Mouse (Mus musculus): ENCODE results near the gene Dok1.

Dok1 gene

DNA sequence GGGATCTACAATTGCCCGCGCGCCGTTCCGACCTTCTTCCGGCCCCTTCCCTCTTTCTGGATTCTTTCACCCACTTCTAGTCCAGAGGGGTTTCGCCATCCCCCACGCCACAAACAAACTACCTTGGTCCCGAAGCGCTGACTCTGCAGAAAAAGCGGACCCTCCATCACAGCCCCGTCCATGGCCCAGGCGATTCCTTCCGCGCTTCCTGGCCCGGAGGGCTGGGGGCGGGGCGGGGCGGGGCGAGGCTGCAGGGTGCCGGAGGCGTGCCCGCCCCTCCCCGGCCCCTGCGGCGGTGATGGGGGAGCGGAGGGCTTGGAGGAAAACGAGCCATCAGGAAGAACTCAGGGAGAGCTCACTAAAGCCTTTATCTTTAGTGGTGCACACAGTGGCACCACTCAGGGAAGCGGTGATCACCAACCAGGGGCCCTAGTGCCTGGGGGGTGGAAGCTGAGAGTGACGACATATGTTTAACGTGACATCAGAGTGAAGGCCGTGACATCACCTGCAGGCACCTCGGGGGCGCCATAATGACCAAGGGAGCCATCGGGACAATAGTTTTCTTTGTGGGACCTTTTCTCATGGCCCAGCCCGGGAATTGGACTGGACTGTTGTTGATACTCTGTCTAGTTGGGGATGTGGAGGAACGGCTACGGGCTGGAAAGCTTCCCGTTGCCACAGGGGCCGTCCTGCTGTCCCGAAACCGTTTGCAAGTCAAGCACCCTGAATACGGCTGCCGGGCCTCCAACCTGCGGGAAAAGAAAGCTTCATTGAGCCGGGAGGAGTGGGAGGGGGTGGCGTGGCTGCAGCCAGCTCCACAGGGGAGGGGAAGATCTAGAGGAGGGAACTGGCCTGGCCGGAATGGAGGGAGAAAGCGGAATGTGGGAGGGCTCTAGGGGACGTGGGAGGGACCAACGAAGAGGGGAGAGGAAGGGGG, at the start of gene Dok1, which contains the start of gene Loxl3:
Gene Dok1, minus strand, starts transcription at position 223 of the 937 bp plus-strand sequence.
Gene Loxl3, plus strand, starts transcription at position 925 of the 937 bp plus-strand sequence.
- peak; percentile 68 to 74 for DNase-seq (ENCODE audit: low spot score in 2 of 2)

DNA sequence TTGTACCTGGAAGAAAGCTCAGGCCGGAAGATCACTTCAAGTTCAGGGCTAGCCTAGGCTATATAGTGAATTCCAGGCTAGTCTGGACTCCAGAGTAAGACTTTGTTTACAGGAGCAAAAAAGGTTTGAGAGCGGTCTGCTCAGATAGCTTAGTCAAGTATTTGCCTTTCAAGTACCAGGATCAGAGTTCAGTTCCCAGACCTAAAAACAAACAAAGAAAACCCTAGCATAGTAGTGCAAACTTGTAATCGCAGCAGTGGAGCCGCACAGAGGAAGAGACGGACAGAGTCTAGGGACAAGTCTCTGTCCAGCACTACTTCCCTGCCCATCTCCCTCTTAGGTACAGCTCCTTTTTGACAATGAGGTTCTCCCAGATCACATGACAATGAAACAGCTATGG, 46.9 kb upstream of the Dok1 start:
- DNase-seq (ENCODE audit: low spot score in 2 of 2) = no peak

DNA sequence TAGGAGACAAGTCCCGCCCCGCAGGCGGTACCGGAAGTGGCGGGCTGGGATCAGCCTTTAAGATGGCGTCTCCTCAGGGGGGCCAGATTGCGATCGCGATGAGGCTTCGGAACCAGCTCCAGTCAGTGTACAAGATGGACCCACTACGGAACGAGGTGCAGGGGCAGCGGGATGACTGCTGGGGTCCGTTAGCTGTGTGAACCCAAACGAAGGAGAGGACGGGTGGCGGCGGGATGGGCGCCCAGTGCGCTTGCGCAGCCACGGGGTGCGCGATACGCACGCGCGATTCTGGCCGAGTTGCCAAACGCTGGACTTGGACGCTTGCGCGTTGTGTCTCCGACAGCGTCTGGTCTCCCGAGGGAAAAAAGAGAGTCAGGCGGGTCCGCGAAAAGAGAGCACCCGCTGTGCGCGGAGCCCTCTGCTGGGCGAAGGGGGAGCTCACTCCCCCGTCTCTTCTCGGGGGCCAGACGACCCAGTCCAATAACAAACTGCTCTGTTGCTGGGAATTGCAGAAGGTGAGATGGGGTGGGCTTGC, 45.1 kb upstream of the Dok1 start:
- peak; percentile 98 to 100 for DNase-seq (ENCODE audit: low spot score in 2 of 2)

DNA sequence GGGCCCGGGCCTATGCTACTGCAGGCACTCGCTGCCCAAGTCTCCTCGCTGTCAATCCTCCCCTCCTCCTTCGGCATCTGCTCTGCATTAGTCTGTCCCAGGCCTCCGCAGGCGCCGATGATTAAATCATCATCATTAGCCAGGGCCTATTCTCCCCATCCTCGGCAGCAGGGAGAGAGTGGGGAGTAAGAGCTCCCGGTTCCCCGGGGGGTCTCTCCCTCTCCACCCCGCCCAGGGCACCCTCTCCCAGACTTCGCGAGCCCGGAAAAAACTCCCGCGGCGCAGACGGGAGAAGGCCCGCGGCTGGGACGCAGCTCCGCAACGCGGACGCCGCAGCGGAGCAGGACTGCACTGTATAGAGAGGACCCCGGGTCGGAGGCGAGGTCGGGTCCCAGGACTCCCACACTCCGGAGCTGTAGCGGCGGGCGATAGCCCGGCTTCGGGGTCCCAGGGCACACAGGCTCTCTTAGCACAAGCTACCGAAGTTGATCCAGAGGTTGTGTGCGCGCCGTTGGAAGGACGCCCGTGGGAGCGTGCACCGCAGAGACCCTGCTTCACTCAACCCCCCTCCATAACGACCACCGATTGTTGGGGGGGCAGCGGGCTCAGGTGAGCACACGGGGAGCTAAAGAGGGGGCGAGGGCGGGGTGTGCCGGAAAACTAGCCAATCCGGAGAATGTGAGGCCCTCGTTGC, 44.5 kb upstream of the Dok1 start, which contains the start of gene Pcgf1:
Gene Pcgf1, plus strand, starts transcription at position 240 of the 694 bp plus-strand sequence.
- DNase-seq (ENCODE audit: low spot score in 2 of 2) = peak in 1 of 2 experiments; percentile 73

DNA sequence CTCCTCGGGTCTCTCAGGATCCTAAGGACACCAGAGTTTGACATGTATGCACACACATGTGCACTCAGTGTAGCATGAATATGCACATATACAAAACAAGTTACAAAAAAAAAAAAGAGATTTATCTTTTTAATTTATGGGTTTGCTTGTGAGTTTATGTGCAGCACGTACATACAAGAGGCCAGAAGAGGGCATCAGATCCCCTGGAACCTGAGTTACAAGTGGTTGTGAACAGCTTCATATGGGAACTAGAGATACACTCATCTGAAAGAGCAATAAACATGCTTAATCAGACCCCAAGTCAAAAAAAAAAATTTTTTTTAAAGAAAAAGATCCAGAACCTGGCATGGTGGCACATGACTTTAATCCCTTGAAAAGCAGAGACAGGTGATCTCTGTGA, 41.7 kb upstream of the Dok1 start:
- DNase-seq (ENCODE audit: low spot score in 2 of 2) = no peak

DNA sequence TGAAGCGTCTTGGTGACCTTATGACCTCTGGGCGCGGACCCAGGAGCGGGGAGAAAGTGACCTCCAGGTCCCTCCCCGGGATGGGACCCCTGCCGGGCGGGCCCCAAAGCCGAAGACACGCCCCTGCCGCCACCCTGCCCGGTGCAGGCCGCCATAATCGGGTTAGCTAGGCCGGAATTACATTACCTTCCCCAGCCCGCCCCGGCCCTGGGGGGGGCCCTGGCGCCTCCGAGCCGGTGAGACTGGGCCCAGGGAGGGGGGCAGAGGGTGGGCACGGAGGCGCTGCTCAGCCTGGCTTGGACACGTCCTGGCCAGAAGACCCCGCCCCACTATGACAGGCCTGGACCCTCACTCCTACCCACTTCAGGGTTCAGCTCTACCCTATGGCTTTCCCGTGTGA, 37.9 kb upstream of the Dok1 start:
- no peak for DNase-seq (ENCODE audit: low spot score in 2 of 2)

DNA sequence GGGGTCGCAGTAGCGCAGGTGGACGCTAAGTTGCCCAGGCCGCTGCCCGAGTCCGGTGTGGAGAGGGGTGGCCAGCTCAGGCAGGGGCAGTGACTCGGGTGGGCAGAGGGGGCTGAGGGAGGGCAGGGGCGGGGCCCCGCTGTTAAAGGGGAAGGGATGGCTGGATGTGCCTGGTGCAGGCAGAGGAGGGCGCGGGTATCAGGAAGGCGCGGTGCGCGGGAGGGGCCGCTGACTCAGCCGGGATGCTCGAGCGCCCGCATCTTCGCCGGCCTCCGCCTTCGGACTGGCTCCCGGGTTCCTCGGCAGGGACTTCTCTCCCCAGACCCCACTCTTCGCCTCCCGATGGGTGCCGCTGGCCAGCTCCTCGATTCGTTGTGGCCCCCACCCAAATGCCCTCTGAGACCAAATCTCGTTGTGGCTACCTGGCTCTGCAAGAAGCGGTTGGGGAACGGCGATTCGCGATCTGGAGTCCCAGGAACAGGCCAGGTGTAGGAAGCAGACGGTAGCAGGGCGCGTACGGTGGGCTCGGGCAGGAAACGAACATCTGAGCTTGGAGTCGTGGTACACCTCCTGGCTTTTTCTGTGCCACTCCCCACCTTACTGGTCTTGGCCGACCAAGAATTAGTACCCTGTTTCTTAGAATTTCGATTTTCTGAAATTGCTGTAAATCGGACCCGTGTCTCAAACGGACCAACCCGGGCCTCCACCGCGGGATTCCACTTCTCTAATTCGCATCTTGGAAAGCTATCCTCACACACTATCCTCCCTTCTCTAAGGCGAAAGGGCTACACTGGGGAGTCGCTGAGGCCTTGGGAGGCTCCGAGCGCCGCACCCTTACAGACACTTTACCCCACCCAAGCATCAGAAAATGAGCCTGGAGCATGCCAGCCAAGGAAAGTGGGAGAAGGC, 37.3 kb upstream of the Dok1 start:
- peak in 1 of 2 experiments; percentile 49 for DNase-seq (ENCODE audit: low spot score in 2 of 2)

DNA sequence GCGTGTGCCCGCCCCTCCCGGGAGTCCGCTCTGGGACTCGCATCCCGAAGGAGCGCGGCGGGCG, 36.8 kb upstream of the Dok1 start, which contains the start of gene Tlx2:
Gene Tlx2, minus strand, starts transcription at position 47 of the 64 bp plus-strand sequence.
- no peak for DNase-seq (ENCODE audit: low spot score in 2 of 2)

DNA sequence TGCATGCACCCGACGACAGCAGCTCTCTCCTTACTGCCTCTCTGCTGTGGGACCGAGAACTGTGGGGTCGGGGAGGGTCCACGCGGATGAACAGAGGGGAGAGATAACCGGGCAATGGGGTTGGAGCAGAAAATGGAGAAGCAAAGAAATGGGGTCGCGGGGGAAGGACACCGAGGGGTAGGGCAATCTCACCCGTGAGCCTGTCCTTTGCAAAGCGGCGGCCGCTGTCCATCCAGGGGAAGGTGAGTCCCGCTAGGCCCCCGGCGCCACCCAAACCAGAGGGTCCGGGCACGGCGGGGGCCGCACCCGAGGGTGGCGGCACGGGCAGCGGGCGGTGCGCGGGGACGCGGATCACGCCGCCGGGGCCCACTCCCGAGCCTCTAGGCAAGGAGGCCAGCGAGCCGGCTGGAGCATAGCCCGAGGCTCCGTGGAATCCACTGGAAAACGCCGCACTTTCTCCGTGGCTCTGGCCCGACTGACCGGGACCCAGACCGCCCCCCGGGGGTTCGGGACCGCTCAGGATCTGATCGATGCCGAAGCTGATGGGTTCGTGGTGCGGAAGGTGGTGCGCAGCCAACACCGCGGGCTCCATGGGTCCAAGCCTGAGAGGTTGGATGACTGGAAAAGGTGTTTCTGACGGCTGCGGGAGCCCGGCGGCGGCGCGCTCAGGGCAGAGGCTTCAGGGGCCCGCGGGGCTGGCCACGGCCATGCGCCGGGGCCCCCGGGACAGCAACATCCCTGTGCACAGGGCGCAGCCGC, 36.4 kb upstream of the Dok1 start:
- peak in 1 of 2 experiments; percentile 21 for DNase-seq (ENCODE audit: low spot score in 2 of 2)

DNA sequence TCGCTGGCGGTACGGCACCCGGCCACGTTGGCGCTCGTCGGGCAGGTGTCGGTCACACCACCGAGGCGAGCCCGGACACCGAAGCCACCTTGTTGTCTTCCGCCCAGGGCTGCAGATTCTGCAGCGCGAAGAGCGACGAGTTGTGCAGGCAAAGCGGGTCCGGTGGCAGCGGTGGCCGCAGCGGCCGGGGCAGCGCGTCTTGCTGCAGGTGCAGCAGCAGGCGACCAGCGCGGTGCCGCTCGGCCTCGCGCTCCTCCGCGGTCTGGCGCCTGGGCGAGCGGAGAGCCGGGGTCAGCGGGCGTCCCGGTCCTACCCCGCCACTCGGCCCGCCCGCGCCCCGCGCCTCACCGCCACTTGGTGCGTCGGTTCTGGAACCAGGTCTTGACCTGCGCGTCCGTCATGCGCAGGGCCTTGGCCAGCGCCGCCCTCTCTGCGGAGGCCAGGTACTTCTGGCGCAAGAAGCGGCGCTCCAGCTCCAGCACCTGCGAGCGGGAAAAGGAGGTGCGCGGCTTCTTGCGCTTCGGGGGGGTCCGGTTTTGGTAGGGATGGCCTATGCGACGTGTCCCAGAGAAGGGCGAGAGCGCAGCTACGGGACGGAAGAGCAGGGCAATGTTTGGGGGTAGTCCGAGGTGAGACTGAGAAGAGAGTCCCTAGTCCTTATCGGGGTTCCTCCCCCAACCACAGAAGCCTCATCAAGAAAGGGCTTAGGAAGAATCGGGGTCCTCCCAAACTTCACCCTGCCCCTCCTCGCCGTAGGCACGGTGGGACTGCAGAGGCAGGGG, 35.6 kb upstream of the Dok1 start:
- DNase-seq (ENCODE audit: low spot score in 2 of 2) = peak in 1 of 2 experiments; percentile 52

DNA sequence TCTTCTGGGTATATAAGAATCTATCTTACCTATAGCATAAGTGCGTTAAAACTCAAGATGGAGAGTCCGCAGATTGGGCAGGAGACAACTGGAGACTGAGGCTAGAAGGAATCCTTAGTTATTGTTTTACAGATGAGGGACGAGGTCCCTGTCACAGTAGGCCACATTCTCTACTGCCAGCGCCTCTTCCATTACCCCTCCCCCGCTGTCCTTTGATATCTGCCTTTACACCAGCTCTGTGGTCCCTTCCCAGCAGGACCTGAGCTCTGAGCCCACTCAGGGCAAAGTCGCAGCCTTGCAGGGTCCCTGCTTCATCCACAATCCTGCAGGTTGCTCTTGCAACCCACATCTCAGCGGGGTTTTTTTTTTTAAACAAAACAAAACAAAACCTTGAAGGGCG, 35.0 kb upstream of the Dok1 start:
- DNase-seq (ENCODE audit: low spot score in 2 of 2) = no peak

DNA sequence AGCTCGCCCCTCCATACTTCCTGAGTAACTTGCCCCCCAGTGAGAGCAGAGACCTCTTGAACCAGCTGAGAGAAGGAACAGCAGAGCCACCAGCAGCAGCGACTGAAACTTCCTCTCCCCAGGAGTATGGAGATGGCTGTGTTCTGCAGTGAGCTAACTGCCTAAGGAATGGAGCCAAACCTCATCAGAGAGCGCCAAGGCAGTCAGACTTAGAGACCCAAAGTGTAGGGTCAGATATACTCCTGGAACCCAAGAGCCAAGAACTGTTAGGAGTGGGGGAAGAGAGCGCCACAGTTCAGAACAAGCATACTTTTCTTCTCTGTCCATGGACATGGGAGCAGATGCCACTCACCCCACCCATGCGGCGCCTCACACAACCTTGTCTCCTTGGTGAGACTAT, 33.2 kb upstream of the Dok1 start:
- no peak for DNase-seq (ENCODE audit: low spot score in 2 of 2)

DNA sequence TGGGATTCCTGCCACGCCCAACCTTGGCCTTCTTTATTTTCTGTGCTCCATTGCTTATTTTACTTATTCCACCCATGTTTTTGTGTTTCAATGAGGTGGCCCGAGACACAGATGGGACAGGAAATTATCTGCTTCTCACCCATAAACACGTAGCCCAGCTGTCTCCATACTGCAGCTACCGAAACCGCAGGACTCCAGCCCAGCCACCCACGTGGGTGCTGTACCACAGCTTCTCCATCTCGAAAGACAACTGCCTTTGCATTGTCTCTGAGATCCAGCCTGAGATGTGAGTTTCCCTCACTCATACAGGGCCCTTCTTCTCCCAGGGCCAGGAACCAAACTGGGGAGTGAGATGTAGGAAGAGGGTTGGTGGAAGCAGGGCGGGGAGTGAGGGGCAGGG, 32.7 kb upstream of the Dok1 start:
- no peak for DNase-seq (ENCODE audit: low spot score in 2 of 2)

DNA sequence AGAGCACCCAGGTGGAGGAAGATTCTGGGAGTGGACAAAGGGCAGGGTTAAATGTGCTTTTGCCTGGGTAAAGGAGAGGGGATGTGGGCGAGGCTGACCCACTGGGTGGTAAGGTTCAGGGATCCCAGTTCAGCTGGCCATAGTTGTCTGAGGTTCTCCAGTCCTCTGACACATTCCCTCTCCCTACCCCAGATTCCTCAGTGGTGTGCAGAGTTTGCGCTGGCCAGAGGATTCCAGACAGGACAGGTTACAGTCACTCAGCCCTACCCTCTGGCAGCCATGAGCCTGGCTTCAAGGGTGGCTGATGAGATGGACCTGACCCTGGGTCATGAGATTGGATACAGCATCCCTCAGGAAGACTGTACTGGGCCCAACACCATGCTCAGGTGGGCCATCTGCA, 25.5 kb upstream of the Dok1 start:
- DNase-seq (ENCODE audit: low spot score in 2 of 2) = no peak

DNA sequence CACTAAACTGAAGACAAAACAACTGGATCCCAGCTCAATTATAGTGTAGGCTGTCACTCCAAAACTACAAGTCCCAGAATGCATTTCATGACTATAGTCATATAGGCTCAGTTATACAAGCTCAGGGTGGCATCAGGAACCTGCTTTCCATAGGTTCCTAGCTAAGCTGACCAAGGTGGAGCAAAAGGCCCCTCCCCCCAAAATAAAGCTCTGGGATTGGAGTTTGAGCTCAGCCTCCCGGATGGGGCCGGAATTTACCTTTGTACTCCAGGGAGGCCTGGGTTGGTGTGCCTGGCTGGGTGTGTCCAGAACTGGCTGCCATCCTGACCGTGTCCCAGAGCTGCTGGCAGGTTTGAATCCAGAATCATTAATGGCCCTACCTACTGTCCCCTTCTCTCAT, 24.5 kb upstream of the Dok1 start, which contains the start of gene Dqx1:
Gene Dqx1, plus strand, starts transcription at position 55 of the 400 bp plus-strand sequence.
- DNase-seq (ENCODE audit: low spot score in 2 of 2) = no peak

DNA sequence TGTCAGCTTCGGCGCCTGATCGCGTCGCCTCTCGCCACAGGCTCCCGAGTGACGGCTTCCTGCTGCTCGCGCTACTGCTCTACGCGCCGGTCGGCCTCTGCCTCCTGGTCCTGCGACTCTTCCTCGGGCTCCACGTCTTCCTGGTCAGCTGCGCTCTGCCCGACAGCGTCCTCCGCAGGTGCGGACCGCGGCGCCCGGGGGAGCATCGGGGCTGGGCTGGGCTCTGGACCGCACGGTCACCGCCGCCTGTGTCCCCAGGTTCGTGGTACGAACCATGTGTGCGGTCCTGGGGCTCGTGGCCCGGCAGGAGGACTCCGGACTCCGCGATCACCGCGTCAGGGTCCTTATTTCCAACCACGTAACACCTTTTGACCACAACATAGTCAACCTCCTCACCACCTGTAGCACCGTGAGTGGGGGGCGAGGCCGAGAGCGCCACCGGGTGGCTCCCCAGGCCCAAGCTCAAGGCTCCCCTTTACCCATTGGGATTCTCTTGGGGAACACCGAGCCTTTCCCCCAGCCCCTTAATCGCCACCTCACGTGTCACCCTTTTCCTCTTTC, 21.7 kb upstream of the Dok1 start, which contains the start of gene Htra2:
Gene Htra2, minus strand, starts transcription at position 403 of the 561 bp plus-strand sequence.
- no peak for DNase-seq (ENCODE audit: low spot score in 2 of 2)

DNA sequence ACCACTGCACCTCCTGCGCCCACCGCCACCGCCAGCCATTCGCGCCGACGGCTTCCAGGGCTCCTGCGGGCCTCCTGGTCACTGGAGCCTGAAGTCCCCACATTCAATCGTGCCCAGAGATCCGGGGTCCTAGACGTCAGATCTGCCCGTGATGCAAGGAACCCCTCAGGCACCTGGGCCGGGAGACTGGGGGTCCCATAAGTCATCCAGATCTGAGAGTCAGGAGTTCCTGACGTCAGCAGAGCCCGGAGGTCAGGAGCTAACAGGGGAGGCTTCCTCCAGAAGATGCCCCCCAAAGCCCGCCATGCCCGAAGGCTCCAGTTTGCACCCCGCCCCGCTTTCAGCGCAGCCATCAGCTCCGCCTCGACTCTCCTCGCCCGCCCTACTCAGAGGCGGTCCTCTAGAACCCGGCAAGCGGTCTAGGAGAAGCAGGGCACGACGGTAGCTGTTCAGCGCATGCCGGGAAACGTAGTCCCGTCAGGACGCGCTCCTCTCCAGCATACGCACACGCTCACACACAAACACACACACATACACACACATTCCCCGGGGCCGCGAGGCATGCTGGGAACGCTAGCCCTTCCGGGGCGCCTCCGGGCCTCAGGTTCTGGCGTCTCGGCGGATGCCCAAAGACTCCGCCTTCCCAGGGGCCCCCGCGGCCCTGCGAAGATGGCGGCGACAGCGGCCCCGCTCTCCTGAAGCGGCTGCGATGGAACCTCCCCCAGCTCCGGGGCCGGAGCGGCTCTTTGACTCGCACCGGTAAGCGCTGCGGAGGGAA, 21.0 kb upstream of the Dok1 start, which contains the start of gene Aup1:
Gene Aup1, plus strand, starts transcription at position 448 of the 778 bp plus-strand sequence.
- peak; percentile 92 to 96 for DNase-seq (ENCODE audit: low spot score in 2 of 2)

DNA sequence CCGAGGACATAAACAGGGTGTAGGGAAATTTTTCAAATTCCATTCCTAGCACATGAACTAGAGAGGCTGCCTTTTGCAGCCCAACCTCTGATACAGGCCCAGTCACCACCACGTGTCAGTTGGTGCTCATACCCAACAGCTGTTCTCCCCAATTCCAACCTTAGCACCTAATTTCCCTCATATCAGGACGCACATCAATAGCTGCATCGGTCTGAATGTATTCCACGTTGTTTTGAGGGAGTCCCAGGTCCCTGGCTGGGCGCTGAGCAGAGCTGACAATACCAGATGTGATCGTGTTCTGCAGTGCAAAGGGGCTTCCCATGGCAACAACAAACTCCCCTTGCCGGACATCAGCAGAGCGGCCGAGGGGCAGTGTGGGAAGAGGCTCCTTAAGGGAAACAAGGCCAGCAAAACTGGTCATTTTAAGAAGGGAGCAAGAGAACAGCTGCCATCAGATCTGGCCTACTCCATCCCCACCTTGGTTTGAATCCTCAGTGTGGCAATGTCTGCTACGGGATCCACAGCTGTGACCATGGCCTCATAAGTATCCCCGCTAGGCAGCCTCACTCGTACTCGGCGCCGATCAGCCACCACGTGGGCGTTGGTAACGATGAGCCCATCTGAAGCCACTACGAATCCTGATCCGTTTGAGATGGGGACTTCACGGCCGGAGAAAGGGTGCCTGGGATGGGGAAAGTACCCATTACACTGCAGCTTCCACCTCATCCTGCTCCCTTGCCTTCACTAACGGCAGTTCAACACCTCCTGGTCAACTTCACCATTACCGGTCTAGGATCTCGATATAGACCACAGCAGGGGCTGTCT, 20.1 kb upstream of the Dok1 start:
- DNase-seq (ENCODE audit: low spot score in 2 of 2) = no peak
